Mouse (Mus musculus): ENCODE measurements at regions not wholly inside any gene's neighbourhood (a gene's known extent, or its start where the extent isn't known, plus 50 kb on each side); places are given as distances from the start of the nearest gene placed in this dataset.

DNA sequence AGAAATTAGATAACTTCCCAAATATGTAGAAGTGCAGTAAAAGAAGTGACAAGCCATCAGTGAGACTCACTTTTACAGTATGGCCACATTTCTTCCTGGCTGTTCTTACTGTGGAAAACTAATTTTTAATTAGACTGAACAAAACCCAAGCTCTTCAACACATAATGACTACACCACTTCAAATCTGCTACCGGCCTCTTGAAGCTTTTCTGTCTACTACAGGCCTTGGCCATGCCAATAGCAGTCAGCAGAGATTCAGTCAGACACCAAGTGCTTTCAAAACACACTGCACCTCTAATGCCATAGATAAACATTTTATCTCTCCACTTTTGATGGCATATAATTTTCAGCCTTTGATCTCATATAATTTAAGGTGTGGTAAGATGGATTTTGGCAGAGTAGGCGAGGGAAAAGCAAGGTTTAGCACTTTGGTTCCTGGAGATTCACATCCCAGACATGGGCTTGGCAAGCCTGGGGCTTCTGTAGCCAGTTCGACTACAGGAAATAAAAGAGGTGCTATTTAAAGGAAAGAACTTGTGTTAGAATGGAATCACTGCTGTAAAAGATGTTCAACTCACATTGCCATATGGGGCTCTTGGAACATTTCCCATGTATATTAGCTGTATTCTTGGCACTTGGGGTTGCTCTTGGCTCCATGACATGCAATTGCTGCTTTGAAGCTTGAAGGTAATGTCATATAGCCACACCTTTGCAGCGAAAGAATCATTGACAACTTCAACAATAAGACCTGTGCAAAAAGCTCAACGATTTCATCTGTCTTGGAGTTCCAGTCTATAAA lies 941.9 kb downstream of the Efnb2 start:
- Histone ChIP-seq H3K27ac (ENCODE audit: low read length) (no peak overlapping the region), H3K9me3 (ENCODE audit: control insufficient read depth, low read length) (no peaks in the 10 kb centered on the region), H3K4me3 (ENCODE audit: low read length) (no peak overlapping the region), H3K9ac (ENCODE audit: low read length) (no peak overlapping the region), H3K4me2 (ENCODE audit: low read depth, low read length) (no peak overlapping the region), H3K4me1 (replicated peaks; ENCODE audit: control insufficient read depth, insufficient read depth, low read length) (no peaks in the 10 kb centered on the region), H3K36me3 (ENCODE audit: control insufficient read depth, insufficient read depth, low read length) (no peaks in the 10 kb centered on the region), H3K27me3 (ENCODE audit: control insufficient read depth, insufficient read depth, low read depth, low read length) (no peaks in the 10 kb centered on the region)
- ATAC-seq (ENCODE audit: low read depth): no peak
- 54% methylated on average over 5 of the region's 5 CpGs for WGBS

DNA sequence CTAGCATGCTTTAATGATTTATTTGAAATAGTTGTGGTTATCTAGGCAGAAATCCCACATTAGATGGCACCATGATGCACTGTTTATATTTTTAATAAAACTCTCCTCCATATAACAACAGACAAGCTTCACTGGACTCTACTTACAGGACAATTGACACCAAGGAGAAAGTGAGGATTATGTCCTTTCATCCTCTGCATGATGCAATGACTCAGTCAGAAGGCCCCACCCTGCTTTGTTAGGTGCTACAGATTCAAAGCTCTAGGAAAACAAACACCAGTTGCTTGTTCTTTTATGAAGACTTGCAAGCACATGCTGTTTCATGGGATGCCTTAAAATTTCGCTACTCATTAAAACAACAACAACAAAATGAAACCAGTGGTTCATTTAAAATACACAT lies 950.3 kb downstream of the Efnb2 start:
- no peak overlapping the region for H3K4me3 ChIP-seq (ENCODE audit: low read length)
- H3K4me2 ChIP-seq (ENCODE audit: low read depth, low read length): no peak overlapping the region
- 68% methylated on average over 1 of the region's 1 CpGs for WGBS
- no peaks in the 10 kb centered on the region for H3K4me1 ChIP-seq (replicated peaks; ENCODE audit: control insufficient read depth, insufficient read depth, low read length)
- H3K36me3 ChIP-seq (ENCODE audit: control insufficient read depth, insufficient read depth, low read length): no peaks in the 10 kb centered on the region
- no peaks in the 10 kb centered on the region for H3K9me3 ChIP-seq (ENCODE audit: control insufficient read depth, low read length)
- H3K9ac ChIP-seq (ENCODE audit: low read length): no peak overlapping the region
- no peak overlapping the region for H3K27ac ChIP-seq (ENCODE audit: low read length)
- H3K27me3 ChIP-seq (ENCODE audit: control insufficient read depth, insufficient read depth, low read depth, low read length): no peaks in the 10 kb centered on the region
- ATAC-seq (ENCODE audit: low read depth): no peak

DNA sequence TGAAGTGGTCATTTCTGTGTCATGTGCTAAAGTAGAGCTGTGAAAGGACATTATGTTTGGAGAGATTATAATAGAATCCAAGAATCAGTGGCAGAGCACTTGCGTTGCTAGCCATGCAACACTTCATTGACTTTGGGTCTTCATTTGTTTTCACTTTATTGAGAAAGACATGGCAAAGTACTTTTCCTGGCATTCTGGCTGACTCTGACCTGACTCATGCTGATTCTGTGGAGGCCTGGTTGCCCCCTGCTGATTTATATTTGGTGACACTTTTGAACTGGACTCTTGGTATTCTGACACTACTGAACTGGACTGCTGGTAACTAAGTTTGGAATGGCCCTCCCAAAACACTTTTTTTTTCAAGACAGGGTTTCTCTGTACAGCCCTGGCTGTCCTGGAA lies 951.6 kb downstream of the Efnb2 start:
- no peaks in the 10 kb centered on the region for H3K4me1 ChIP-seq (replicated peaks; ENCODE audit: control insufficient read depth, insufficient read depth, low read length)
- no peaks in the 10 kb centered on the region for H3K36me3 ChIP-seq (ENCODE audit: control insufficient read depth, insufficient read depth, low read length)
- H3K27me3 ChIP-seq (ENCODE audit: control insufficient read depth, insufficient read depth, low read depth, low read length): no peaks in the 10 kb centered on the region
- H3K4me3 ChIP-seq (ENCODE audit: low read length): no peak overlapping the region
- no peak overlapping the region for H3K27ac ChIP-seq (ENCODE audit: low read length)
- WGBS: 91% methylated on average over 1 of the region's 1 CpGs
- ATAC-seq (ENCODE audit: low read depth): no peak
- H3K9ac ChIP-seq (ENCODE audit: low read length): no peak overlapping the region
- no peak overlapping the region for H3K4me2 ChIP-seq (ENCODE audit: low read depth, low read length)
- no peaks in the 10 kb centered on the region for H3K9me3 ChIP-seq (ENCODE audit: control insufficient read depth, low read length)

DNA sequence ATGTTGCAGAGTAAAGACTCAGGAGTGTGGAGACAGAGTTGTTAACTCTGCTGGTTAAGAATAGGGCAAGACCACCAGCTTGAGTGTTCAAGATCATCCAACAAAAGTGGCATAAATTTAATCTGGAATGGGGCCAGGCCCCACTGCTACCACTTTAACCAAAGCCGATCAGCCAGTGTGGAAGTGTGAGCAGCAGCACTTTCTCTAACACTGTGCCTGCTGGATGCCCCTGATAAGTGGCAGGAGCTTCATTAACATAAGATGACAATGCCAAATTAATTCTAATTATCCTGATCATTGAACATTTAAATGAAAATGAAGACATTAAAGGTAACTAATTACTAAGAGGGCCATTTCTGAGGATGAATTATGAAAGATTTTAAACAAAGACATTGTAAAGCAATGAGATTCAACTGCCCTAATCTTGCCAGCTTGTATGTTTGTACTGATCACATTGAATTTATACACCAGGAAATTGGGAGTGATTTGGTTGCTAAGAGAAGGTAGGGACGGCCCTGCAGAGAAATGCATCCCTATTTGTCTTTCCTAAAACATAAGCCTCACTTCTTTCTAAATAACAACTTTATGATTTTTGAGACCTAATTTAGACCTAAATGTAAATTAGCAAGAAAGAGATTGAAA lies 969.6 kb downstream of the Efnb2 start:
- H3K27me3 ChIP-seq (ENCODE audit: control insufficient read depth, insufficient read depth, low read depth, low read length): no peaks in the 10 kb centered on the region
- H3K4me1 ChIP-seq (replicated peaks; ENCODE audit: control insufficient read depth, insufficient read depth, low read length): no peaks in the 10 kb centered on the region
- no peak overlapping the region for H3K9ac ChIP-seq (ENCODE audit: low read length)
- H3K4me3 ChIP-seq (ENCODE audit: low read length): no peak overlapping the region
- H3K9me3 ChIP-seq (ENCODE audit: control insufficient read depth, low read length): no peaks in the 10 kb centered on the region
- H3K27ac ChIP-seq (ENCODE audit: low read length): no peak overlapping the region
- 75% methylated on average over 2 of the region's 2 CpGs for WGBS
- H3K4me2 ChIP-seq (ENCODE audit: low read depth, low read length): no peak overlapping the region
- ATAC-seq (ENCODE audit: low read depth): no peak
- H3K36me3 ChIP-seq (ENCODE audit: control insufficient read depth, insufficient read depth, low read length): no peaks in the 10 kb centered on the region

DNA sequence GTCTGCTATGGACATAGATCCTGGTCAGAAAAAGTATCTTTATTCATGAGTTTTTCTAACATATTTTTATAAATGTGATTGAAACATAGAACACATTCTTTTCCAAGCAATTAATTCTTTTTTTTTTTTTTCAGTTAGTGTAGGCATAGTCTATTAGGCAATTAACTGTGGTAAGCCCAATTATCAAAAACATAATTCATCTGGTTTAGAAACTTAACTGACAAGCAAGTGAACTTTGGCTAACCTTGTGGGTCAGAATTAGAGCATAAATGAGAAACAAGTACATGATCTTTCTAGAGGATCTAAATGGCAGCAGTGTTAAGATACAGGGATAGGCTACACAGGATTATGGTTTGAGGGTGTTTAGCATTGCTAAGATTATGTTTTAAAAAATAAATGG lies 1007.2 kb downstream of the Efnb2 start:
- Histone ChIP-seq H3K9me3 (ENCODE audit: control insufficient read depth, low read length) (no peaks in the 10 kb centered on the region), H3K36me3 (ENCODE audit: control insufficient read depth, insufficient read depth, low read length) (no peaks in the 10 kb centered on the region), H3K4me2 (ENCODE audit: low read depth, low read length) (no peak overlapping the region), H3K9ac (ENCODE audit: low read length) (no peak overlapping the region), H3K27me3 (ENCODE audit: control insufficient read depth, insufficient read depth, low read depth, low read length) (no peaks in the 10 kb centered on the region), H3K4me1 (replicated peaks; ENCODE audit: control insufficient read depth, insufficient read depth, low read length) (no peaks in the 10 kb centered on the region), H3K4me3 (ENCODE audit: low read length) (no peak overlapping the region), H3K27ac (ENCODE audit: low read length) (no peak overlapping the region)
- no peak for ATAC-seq (ENCODE audit: low read depth)
